Mouse (Mus musculus): Measurements from ENCODE around the gene Cacna1g. TPM values are rescaled to one million over a fixed set of nuclear protein-coding genes. Genes with fewer than 3 reads are reported as not detected.

Gene Cacna1g
- polyA plus RNA-seq, 1 experiment: 6.5 TPM

GRCm38 (mm10) chr11:94489745-94490144 lies 15.7 kb upstream of the Cacna1g start:
- Histone ChIP-seq H3K27me3 (ENCODE audit: control insufficient read depth, insufficient read depth, low read length) (no peaks in the 10 kb centered on the region; the same call in 1 of the 2 replicates), H3K4me1 (replicated peaks; ENCODE audit: control insufficient read depth, insufficient read depth, low read length) (no peaks in the 10 kb centered on the region; the same call in 1 of the 2 replicates), H3K36me3 (ENCODE audit: control insufficient read depth, insufficient read depth, low read length) (no peaks in the 10 kb centered on the region), H3K4me3 (ENCODE audit: control insufficient read depth, insufficient read depth, low read length) (no peak overlapping the region), H3K27ac (ENCODE audit: control insufficient read depth, insufficient read depth, low read length) (no peak overlapping the region)
- no peak for DNase-seq
- 53% methylated on average over 4 of the region's 4 CpGs for WGBS
- TF ChIP-seq CTCF (IDR thresholded peaks at IDR 0.05; ENCODE audit: borderline replicate concordance, control insufficient read depth, extremely low read depth, insufficient read depth, low read length, poor library complexity): no peak
- no peak for TF ChIP-seq POLR2A (IDR thresholded peaks at IDR 0.05; ENCODE audit: control insufficient read depth, extremely low read depth, insufficient read depth, low read length, poor library complexity)

- Histone ChIP-seq H3K4me1 (replicated peaks; ENCODE audit: control insufficient read depth, insufficient read depth, low read length) (no peaks in the 10 kb centered on the region; the same call in 1 of the 2 replicates), H3K4me3 (ENCODE audit: control insufficient read depth, insufficient read depth, low read length) (no peak overlapping the region), H3K36me3 (ENCODE audit: control insufficient read depth, insufficient read depth, low read length) (no peaks in the 10 kb centered on the region), H3K27ac (ENCODE audit: control insufficient read depth, insufficient read depth, low read length) (no peak overlapping the region), H3K27me3 (ENCODE audit: control insufficient read depth, insufficient read depth, low read length) (no peaks in the 10 kb centered on the region; the same call in 1 of the 2 replicates)
- WGBS: 94% methylated on average over 11 of the region's 11 CpGs
- TF ChIP-seq CTCF (IDR thresholded peaks at IDR 0.05; ENCODE audit: borderline replicate concordance, control insufficient read depth, extremely low read depth, insufficient read depth, low read length, poor library complexity): no peak
- no peak for TF ChIP-seq POLR2A (IDR thresholded peaks at IDR 0.05; ENCODE audit: control insufficient read depth, extremely low read depth, insufficient read depth, low read length, poor library complexity)
- no peak for DNase-seq
These were observed 15.0 kb upstream of the Cacna1g start for GRCm38 (mm10) chr11:94488767-94489533.

GRCm38 (mm10) chr11:94486001-94486400 lies 12.0 kb upstream of the Cacna1g start, which contains the start of gene Spata20:
Gene Spata20 (minus strand): TSS chr11:94486179.
- Histone ChIP-seq H3K4me1 (replicated peaks; ENCODE audit: control insufficient read depth, insufficient read depth, low read length) (no peaks in the 10 kb centered on the region; the same call in 1 of the 2 replicates), H3K27me3 (ENCODE audit: control insufficient read depth, insufficient read depth, low read length) (no peaks in the 10 kb centered on the region; the same call in 1 of the 2 replicates), H3K4me3 (ENCODE audit: control insufficient read depth, insufficient read depth, low read length) (no peak within 1 kb of the TSS), H3K36me3 (ENCODE audit: control insufficient read depth, insufficient read depth, low read length) (no peaks in the 10 kb centered on the region), H3K27ac (ENCODE audit: control insufficient read depth, insufficient read depth, low read length) (no peak within 1 kb of the TSS)
- 3% methylated on average over 24 of the region's 24 CpGs for WGBS
- DNase-seq: peak; percentile 72
- TF ChIP-seq CTCF (IDR thresholded peaks at IDR 0.05; ENCODE audit: borderline replicate concordance, control insufficient read depth, extremely low read depth, insufficient read depth, low read length, poor library complexity) (peak; percentile 83), POLR2A (IDR thresholded peaks at IDR 0.05; ENCODE audit: control insufficient read depth, extremely low read depth, insufficient read depth, low read length, poor library complexity) (no peak)

- H3K4me3 ChIP-seq (ENCODE audit: control insufficient read depth, insufficient read depth, low read length): no peak overlapping the region
- no peaks in the 10 kb centered on the region for H3K4me1 ChIP-seq (replicated peaks; ENCODE audit: control insufficient read depth, insufficient read depth, low read length)
- no peaks in the 10 kb centered on the region for H3K36me3 ChIP-seq (ENCODE audit: control insufficient read depth, insufficient read depth, low read length)
- no peak overlapping the region for H3K27ac ChIP-seq (ENCODE audit: control insufficient read depth, insufficient read depth, low read length)
- WGBS: 78% methylated on average over 5 of the region's 5 CpGs
- no peaks in the 10 kb centered on the region; the same call in 1 of the 2 replicates for H3K27me3 ChIP-seq (ENCODE audit: control insufficient read depth, insufficient read depth, low read length)
- DNase-seq: no peak
- TF ChIP-seq CTCF (IDR thresholded peaks at IDR 0.05; ENCODE audit: borderline replicate concordance, control insufficient read depth, extremely low read depth, insufficient read depth, low read length, poor library complexity): no peak
- no peak for TF ChIP-seq POLR2A (IDR thresholded peaks at IDR 0.05; ENCODE audit: control insufficient read depth, extremely low read depth, insufficient read depth, low read length, poor library complexity)
These were observed 11.2 kb upstream of the Cacna1g start for GRCm38 (mm10) chr11:94485223-94485622.

- Histone ChIP-seq H3K27ac (ENCODE audit: control insufficient read depth, insufficient read depth, low read length) (no peak overlapping the region), H3K4me3 (ENCODE audit: control insufficient read depth, insufficient read depth, low read length) (no peak overlapping the region), H3K27me3 (ENCODE audit: control insufficient read depth, insufficient read depth, low read length) (no peaks in the 10 kb centered on the region; the same call in 1 of the 2 replicates), H3K4me1 (replicated peaks; ENCODE audit: control insufficient read depth, insufficient read depth, low read length) (no peaks in the 10 kb centered on the region), H3K36me3 (ENCODE audit: control insufficient read depth, insufficient read depth, low read length) (no peaks in the 10 kb centered on the region)
- no peak for DNase-seq
- TF ChIP-seq CTCF (IDR thresholded peaks at IDR 0.05; ENCODE audit: borderline replicate concordance, control insufficient read depth, extremely low read depth, insufficient read depth, low read length, poor library complexity) (no peak), POLR2A (IDR thresholded peaks at IDR 0.05; ENCODE audit: control insufficient read depth, extremely low read depth, insufficient read depth, low read length, poor library complexity) (no peak)
- WGBS: 91% methylated on average over 9 of the region's 9 CpGs
These were observed 10.6 kb upstream of the Cacna1g start for GRCm38 (mm10) chr11:94484636-94485035.

GRCm38 (mm10) chr11:94483921-94484320 lies 9.9 kb upstream of the Cacna1g start:
- no peak for DNase-seq
- H3K4me1 ChIP-seq (replicated peaks; ENCODE audit: control insufficient read depth, insufficient read depth, low read length): no peaks in the 10 kb centered on the region
- H3K36me3 ChIP-seq (ENCODE audit: control insufficient read depth, insufficient read depth, low read length): no peaks in the 10 kb centered on the region
- H3K27ac ChIP-seq (ENCODE audit: control insufficient read depth, insufficient read depth, low read length): no peak overlapping the region
- TF ChIP-seq POLR2A (IDR thresholded peaks at IDR 0.05; ENCODE audit: control insufficient read depth, extremely low read depth, insufficient read depth, low read length, poor library complexity) (no peak), CTCF (IDR thresholded peaks at IDR 0.05; ENCODE audit: borderline replicate concordance, control insufficient read depth, extremely low read depth, insufficient read depth, low read length, poor library complexity) (no peak)
- H3K27me3 ChIP-seq (ENCODE audit: control insufficient read depth, insufficient read depth, low read length): no peaks in the 10 kb centered on the region; the same call in 1 of the 2 replicates
- no peak overlapping the region for H3K4me3 ChIP-seq (ENCODE audit: control insufficient read depth, insufficient read depth, low read length)
- WGBS: 72% methylated on average over 14 of the region's 14 CpGs

All from thymus, adult 2 months (tissue).